Mouse (Mus musculus) layer of hippocampus, postnatal 14 days (tissue): ENCODE measurements around the gene Macrod1. TPM values are rescaled to one million over a fixed set of nuclear protein-coding genes. Genes with fewer than 3 reads are reported as not detected.

Source experiments
- DNase-seq, 2 experiments: peaks; one replicate each; pipeline ENCODE4 v3.0.0; 2021 to 2022; ENCODE audit warnings: low spot score in 2 of 2, mixed read lengths in 1 of 2
- total RNA-seq, 2 experiments: library from RNA; stranded (reverse); gene quantifications; 2 replicates each; pipeline ENCODE4 v1.2.3; 2021

The Macrod1 gene
- total RNA-seq, 2 experiments from 2014 or later, result 10.3 to 11.6 TPM

DNA sequence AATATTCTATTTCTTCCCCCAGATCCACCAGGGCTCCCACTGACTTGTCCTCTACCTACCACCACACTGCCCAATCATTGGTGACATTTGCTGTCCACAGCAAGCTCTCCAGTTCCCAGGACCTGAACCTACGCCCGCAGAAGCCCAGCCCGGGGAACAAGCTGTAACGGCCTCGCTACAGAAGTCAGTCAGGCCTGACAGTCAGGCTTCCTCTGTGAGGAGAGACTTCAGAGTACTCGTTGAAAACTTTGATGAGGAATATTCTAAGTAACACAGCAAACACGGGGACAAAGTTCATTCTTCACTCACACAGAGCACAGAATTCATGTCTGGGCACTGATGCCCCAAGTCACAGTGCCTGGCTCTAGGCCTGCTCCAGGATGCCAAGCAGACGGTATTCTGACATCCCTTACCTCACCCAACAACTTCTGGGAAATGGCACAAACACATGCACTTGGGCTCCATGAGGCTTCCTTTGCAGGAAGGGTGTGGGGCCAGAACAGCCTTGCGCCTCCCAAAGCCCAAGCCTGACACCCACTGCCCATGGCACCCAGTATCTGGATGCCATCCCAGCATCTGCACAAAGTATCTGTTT is 168.6 kb downstream of the Macrod1 start:
- DNase-seq, result no peak

- no peak for DNase-seq
These were observed 169.9 kb downstream of the Macrod1 start for GRCm38 (mm10) chr19:7226511-7226914.

DNA sequence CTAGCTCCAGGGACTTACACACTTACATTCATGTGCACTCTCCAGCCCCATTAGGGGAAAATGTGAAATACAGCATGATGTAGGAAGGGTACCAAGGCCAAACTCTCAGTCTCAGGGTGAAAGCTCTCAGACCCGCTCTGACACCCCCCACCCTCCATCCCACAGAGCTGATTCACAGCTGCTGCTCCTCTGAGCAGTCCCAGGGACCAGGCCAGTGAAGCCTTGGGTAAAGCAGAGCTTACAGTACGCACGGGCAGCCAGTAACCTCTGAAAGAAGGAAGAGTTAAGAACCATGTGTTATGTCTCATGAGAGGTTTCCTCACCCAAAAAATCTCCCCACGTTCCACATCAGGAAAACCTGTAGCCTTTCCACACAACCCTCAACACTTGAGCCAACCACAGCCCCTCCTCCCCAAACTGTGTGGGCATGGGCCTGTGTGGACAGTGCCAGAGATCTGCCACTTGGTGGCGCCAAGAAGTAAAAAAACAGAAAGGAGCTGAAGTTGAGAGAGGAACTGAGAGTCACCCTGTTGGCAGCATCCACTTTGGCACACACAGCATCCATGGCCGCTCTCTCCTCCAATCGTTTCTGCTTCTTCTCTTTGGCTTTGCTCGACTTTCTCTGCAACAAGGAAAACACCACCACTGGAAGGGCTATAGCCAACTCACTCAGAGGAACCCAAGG is 178.1 kb downstream of the Macrod1 start:
- DNase-seq, result peak; percentile 81 to 91

DNA sequence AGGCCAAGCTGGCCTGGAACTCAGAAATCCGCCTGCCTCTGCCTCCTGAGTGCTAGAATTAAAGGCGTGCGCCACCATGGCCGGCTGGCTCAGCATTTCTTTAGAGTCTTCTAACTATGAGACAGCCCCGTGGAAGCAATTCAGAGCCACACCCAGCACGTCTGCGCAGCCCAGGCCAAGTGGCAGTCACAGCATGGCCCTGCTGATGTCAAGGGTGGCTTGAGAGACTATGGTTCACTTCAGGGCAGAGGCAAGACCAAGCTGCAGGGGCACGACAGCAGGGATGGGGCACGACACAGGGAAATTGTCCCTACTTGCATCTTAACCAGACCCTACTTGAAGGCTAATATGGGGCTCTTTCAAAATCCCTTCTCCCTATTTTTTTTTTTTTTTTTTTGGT is 178.9 kb downstream of the Macrod1 start:
- DNase-seq, result no peak

DNA sequence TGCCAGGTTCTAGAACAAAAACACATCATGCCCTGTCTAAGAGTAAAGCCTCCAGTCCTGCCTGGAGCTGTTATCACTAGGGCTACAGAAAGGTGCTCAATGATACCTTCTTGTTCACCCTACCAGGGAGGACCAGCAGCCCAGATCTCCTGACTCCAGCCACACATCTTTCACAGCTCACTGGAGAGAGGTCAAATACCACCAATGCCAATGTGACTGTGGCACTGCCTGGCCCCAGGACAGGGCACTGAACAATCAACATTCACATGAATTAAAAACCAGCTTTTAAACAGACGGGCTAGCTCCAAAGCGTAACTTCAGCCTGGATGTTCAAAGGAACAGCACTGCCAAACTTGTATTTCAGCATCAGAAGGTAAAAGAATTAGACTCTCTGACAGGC is 179.4 kb downstream of the Macrod1 start:
- DNase-seq, result no peak

GRCm38 (mm10) chr19:7236742-7237141 is 180.1 kb downstream of the Macrod1 start:
- no peak for DNase-seq

GRCm38 (mm10) chr19:7239574-7239973 is 183.0 kb downstream of the Macrod1 start:
- no peak for DNase-seq

- DNase-seq, result no peak
These were observed 183.7 kb downstream of the Macrod1 start for GRCm38 (mm10) chr19:7240291-7240690.

- peak; percentile 88 to 92 for DNase-seq
These were observed 184.4 kb downstream of the Macrod1 start, which contains the start of gene Naa40 for GRCm38 (mm10) chr19:7240782-7241690. Gene Naa40, minus strand, starts transcription at chr19:7241183.

DNA sequence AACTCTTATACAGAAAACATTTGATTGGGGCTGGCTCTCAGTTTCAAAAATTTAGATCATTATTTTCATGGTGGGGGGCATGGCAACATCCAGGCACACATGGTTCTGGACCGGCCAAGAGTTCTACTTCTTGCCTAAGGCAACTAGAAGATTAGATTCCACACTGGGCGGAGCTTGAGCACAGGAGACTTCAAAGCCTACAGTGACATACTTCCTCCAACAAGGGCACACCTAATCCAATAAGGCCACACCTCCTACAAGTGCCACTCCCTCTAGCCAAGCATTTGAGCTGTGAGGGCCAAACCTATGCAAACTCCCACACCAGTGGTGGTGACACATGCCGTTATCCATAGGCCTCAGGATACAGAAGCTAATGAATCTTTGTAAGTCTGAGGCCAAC is 189.4 kb downstream of the Macrod1 start:
- no peak for DNase-seq

Other genes with a start within 250 kb of the Macrod1 start
- gene Rps6ka4, start 216.2 kb upstream of the Macrod1 start, total RNA-seq, result 10 to 100 TPM; 27.9 to 30.6 TPM
- gene Ccdc88b, start 198.6 kb upstream of the Macrod1 start, total RNA-seq, result 1 to 10 TPM; 4.1 to 5.8 TPM
- 10 to 100 TPM; 39.7 to 42.4 TPM for gene Trmt112, start 147.1 kb upstream of the Macrod1 start, total RNA-seq
- 100 to 1,000 TPM; 377 to 396 TPM for gene Prdx5, start 146.7 kb upstream of the Macrod1 start, total RNA-seq
- gene Esrra, start 135.0 kb upstream of the Macrod1 start, total RNA-seq, result 10 to 100 TPM; 52.6 to 59.2 TPM
- 10 to 100 TPM; 13.3 to 14.4 TPM for gene Catsperz, start 131.4 kb upstream of the Macrod1 start, total RNA-seq
- gene Kcnk4, start 122.3 kb upstream of the Macrod1 start, total RNA-seq, result 10 to 100 TPM; 26.2 to 26.9 TPM
- gene Bad, start 114.9 kb upstream of the Macrod1 start, total RNA-seq, result 10 to 100 TPM; 37.4 to 39.2 TPM
- 10 to 100 TPM; 88.1 to 94.9 TPM for gene Gpr137, start 114.3 kb upstream of the Macrod1 start, total RNA-seq
- gene Ppp1r14b, start 81.8 kb upstream of the Macrod1 start, total RNA-seq, result 100 to 1,000 TPM in 1 of 2 experiments, 10 to 100 TPM in 1; 96.6 to 107 TPM
- gene Plcb3, start 80.3 kb upstream of the Macrod1 start, total RNA-seq, result 10 to 100 TPM; 14.7 to 15.9 TPM
- gene Fkbp2, start 76.3 kb upstream of the Macrod1 start, total RNA-seq, result 10 to 100 TPM; 68.8 to 73.3 TPM
- 10 to 100 TPM; 67.4 to 70.3 TPM for gene Vegfb, start 69.2 kb upstream of the Macrod1 start, total RNA-seq
- gene Dnajc4, start 64.2 kb upstream of the Macrod1 start, total RNA-seq, result 10 to 100 TPM; 18.7 to 24.2 TPM
- 10 to 100 TPM; 10.9 to 11.9 TPM for gene Nudt22, start 60.7 kb upstream of the Macrod1 start, total RNA-seq
- gene Trpt1, start 60.7 kb upstream of the Macrod1 start, total RNA-seq, result 10 to 100 TPM; 16.4 to 20.4 TPM
- 1 to 10 TPM; 3.6 to 5.4 TPM for gene Fermt3, start 37.3 kb upstream of the Macrod1 start, total RNA-seq
- 100 to 1,000 TPM; 136 to 159 TPM for gene Stip1, start 16.8 kb upstream of the Macrod1 start, total RNA-seq
- gene Flrt1, start 48.9 kb downstream of the Macrod1 start, total RNA-seq, result 10 to 100 TPM; 21.8 to 22.6 TPM
- 100 to 1,000 TPM; 278 to 289 TPM for gene Otub1, start 149.5 kb downstream of the Macrod1 start, total RNA-seq
- 100 to 1,000 TPM; 973 to 982 TPM for gene Cox8a, start 160.8 kb downstream of the Macrod1 start, total RNA-seq
- gene Naa40, start 184.4 kb downstream of the Macrod1 start, total RNA-seq, result 10 to 100 TPM; 32.1 to 35.0 TPM
- 10 to 100 TPM; 20.2 to 23.2 TPM for gene Rcor2, start 210.5 kb downstream of the Macrod1 start, total RNA-seq